Mouse (Mus musculus): ENCODE measurements around the gene Nfkbiz.

Nfkbiz gene

DNA sequence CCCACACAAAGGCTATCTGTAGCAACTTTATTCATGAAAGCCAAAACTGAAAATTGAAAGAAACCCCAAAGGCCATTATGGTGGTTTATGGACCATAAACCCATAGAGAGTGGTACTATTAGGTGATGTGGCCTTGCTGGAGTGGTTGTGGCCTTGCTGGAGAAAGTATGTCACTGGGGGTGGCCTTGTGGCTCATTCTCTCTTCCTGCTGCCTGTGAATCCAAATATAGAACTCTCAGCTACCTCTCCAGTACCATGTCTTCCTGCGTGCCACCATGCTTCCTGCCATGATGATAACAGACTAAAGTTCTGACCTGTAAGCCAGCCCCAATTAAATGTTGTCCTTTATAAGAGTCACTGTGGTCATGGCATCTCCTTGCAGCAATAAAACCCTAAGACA lies 33.9 kb downstream of the Nfkbiz start:
- no peak for DNase-seq (ENCODE audit: low read depth, low spot score)

- no peak for DNase-seq (ENCODE audit: low read depth, low spot score)
These were observed 37.1 kb downstream of the Nfkbiz start for GRCm38 (mm10) chr16:55801629-55802028.

GRCm38 (mm10) chr16:55798845-55799244 lies 39.9 kb downstream of the Nfkbiz start:
- DNase-seq (ENCODE audit: low read depth, low spot score): no peak

DNA sequence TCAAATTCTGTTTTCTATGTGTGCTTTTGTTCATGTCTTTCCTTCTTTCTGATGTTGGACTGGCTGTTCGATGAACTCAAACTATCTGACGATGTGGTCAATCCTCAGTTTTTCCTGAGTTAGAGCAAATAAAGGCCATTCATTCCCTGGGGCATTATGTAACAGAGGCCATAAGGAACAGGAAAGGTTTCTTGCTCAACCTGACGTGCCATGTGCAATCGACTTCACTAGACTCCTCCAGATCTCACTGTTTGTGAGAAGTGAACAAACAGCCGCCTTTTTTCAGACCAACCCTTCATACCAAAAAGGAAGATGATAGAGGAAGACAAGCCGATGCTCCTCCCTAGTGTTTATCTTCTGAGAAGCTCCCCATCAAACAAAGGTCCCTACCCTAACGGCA lies 48.4 kb downstream of the Nfkbiz start:
- DNase-seq (ENCODE audit: low read depth, low spot score): no peak

GRCm38 (mm10) chr16:55789291-55789690 lies 49.4 kb downstream of the Nfkbiz start:
- no peak for DNase-seq (ENCODE audit: low read depth, low spot score)

- DNase-seq (ENCODE audit: low read depth, low spot score): no peak
These were observed 50.0 kb downstream of the Nfkbiz start for GRCm38 (mm10) chr16:55788671-55789070.

DNA sequence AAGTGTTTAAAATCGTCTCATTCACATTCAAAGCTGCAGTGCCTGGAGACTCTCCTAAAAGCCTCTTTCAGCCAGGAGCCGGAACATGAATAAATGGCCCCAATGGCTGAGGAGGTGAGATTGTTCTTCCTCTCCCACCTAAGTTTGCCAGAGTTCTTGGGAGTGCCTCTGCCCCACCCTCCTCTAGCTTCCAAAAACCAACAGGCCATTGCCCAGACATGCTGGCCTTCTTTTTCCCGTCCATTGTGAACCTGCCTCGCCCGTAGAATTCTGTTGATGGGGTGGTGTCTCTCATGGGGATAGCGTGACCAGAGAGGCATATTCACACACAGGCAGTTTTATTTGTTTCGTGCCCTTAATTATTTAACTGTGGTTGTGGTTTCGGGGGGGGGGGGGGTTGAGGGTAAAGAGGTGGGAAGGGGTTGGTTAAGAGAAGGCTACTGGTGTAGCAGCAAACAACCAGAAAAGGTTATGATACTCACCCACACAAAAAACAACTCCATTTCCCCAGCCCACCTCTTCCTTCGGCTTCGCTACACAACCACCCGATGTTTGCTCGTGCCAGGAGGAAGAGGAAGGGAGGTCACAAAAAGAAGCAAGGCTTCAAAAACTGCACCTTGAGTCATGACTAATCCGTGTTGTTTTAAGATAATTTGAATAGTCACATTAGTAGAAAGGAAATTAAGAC lies 51.2 kb downstream of the Nfkbiz start:
- no peak for DNase-seq (ENCODE audit: low read depth, low spot score)

- no peak for DNase-seq (ENCODE audit: low read depth, low spot score)
These were observed 54.3 kb downstream of the Nfkbiz start for GRCm38 (mm10) chr16:55784379-55784778.

GRCm38 (mm10) chr16:55783923-55784322 lies 54.8 kb downstream of the Nfkbiz start:
- no peak for DNase-seq (ENCODE audit: low read depth, low spot score)

DNA sequence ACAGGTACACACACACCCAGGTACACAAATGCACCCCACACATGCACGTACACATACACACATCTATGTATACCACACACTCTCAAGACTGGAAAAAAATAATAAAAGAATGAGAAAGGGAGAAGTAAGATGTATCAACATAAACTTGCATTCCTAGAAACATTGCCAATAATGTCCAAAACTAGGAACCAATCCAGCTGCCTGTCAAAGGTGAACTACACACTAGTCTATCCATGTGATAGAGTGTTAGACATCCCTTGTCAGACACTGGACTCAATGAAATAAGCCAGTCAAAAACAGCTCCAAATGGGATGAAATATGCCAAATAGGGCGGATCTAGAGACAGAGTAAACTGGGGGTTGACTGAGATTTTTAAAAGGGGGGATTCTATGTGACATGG lies 55.8 kb downstream of the Nfkbiz start:
- DNase-seq (ENCODE audit: low read depth, low spot score): no peak

GRCm38 (mm10) chr16:55781809-55782208 lies 56.9 kb downstream of the Nfkbiz start:
- no peak for DNase-seq (ENCODE audit: low read depth, low spot score)

DNA sequence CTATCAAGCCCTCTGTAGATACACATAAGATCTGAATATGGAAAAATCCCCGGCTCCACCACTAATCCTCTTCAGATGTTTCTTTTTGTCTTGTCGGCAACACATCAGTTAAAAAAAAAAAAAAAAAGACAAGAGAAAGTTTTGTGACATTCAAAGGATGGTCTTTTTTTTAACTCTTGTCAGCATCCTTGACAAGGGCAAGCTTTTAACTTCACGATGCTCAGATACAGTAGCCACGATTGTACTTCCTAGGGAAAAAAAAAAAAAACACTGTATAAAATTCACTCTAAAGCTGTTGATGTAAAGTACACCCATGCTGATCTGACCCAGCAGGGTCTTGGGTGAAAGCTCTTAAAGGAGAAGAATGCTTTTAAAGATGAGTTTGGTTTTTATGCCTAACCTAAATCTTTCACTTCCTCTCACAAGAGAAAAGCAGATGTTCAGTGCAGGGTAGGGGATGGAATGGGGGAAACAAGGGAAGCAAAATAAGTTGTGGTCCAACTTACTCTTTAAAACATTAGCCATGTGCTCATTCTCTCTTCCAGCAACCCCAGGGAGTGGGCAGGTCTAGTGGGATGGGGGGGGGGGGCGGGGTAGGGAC lies 57.6 kb downstream of the Nfkbiz start:
- DNase-seq (ENCODE audit: low read depth, low spot score): no peak

GRCm38 (mm10) chr16:55776329-55776728 lies 62.4 kb downstream of the Nfkbiz start:
- DNase-seq (ENCODE audit: low read depth, low spot score): no peak

DNA sequence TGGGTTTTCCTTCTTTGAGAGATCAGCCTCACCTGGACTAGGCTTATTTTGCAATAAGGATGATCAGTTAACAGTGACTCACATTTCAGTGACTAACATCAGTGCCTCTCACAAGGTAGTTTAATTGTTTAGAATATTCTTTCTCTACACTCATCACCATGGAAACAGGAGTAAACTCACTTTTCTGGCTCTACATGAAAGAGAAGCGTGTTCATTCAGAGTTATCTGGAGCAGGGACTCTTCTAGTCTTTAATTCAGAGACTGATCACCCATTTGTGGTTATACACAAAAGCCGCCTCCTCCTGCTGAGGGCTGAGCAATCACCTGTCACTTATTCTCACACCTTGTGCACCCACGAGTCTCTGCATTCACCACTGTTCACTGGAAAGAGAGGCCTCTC lies 68.5 kb downstream of the Nfkbiz start:
- DNase-seq (ENCODE audit: low read depth, low spot score): no peak
